Mouse (Mus musculus): ENCODE results near the gene Hvcn1. TPM values are rescaled to one million over a fixed set of nuclear protein-coding genes. Genes with fewer than 3 reads are reported as not detected.
A peak's percentile ranks its signal among the peaks of the same experiment; 100 is the strongest.

Hvcn1 gene
- polyA plus RNA-seq, 2 experiments, result 1.3 to 1.6 TPM

DNA sequence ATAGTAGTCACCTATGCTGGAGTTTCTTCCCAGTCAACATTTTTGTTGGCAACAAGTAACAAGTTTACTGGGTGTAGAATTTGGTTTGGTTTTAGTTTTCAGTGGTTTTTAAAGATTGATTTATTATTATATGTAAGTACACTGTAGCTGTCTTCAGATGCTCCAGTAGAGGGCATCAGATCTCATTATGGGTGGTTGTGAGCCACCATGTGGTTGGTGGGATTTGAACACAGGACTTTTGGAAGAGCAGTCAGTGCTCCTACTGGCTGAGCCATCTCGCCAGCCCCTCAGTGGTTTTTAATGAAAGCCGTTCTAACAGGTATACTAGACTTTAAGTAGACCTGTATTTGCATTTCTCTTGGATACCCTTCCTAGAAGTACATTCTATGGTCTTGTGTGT lies 59.3 kb downstream of the Hvcn1 start:
- H3K4me3 ChIP-seq (ENCODE audit: insufficient read depth in 1 of 2, low read depth in 2 of 2, low read length in 2 of 2), result no peak overlapping the region
- H3K27me3 ChIP-seq (ENCODE audit: control insufficient read depth, insufficient read depth, low read length), result no peaks in the 10 kb centered on the region
- WGBS (ENCODE audit: insufficient replicate concordance), result 73% methylated on average over 2 of the region's 2 CpGs
- no peaks in the 10 kb centered on the region for H3K9me3 ChIP-seq (ENCODE audit: control insufficient read depth, low read length)
- H3K36me3 ChIP-seq (replicated peaks; ENCODE audit: control insufficient read depth, insufficient read depth, low read depth), result no peaks in the 10 kb centered on the region
- peaks cover 7 to 16% of the 10 kb centered on the region in 2 experiments for H3K4me1 ChIP-seq (replicated peaks; ENCODE audit: control insufficient read depth in 2 of 2, insufficient read depth in 2 of 2, low read length in 1 of 2)
- H3K9ac ChIP-seq (replicated peaks), result no peak overlapping the region
- no peak overlapping the region for H3K27ac ChIP-seq
- no peak for DNase-seq (ENCODE audit: low read depth in 3 of 3, low spot score in 3 of 3)
- H3K4me2 ChIP-seq (ENCODE audit: low read depth), result no peak overlapping the region
- TF ChIP-seq CTCF (IDR thresholded peaks at IDR 0.05; ENCODE audit: low read depth) (peak; percentile 33), EP300 (IDR thresholded peaks at IDR 0.05; ENCODE audit: low read depth) (no peak)
- ATAC-seq (ENCODE audit: insufficient read depth), result no peak

DNA sequence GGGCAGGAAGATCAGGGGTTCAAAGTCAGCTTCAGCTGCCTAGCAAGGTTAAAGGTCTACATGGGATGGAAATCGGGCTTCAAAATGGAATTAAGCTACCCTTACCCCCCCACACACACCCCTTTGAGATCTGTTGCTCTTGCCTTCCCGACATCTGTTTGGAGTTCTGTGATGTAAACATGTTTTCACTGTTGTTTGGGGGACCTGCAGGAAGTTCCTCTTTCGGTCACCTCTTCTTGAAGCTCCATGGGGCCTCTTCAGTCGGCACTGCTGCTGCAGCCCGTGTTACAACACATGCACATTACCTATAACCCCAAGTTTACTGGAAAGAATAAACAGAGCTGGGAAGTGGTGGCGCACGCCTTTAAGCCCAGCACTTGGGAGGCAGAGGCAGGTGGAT lies 60.5 kb downstream of the Hvcn1 start:
- Histone ChIP-seq H3K4me1 (replicated peaks; ENCODE audit: control insufficient read depth in 2 of 2, insufficient read depth in 2 of 2, low read length in 1 of 2) (peaks cover 5 to 14% of the 10 kb centered on the region in 2 experiments), H3K4me3 (ENCODE audit: insufficient read depth in 1 of 2, low read depth in 2 of 2, low read length in 2 of 2) (no peak overlapping the region), H3K27me3 (ENCODE audit: control insufficient read depth, insufficient read depth, low read length) (no peaks in the 10 kb centered on the region), H3K4me2 (ENCODE audit: low read depth) (no peak overlapping the region), H3K36me3 (replicated peaks; ENCODE audit: control insufficient read depth, insufficient read depth, low read depth) (no peaks in the 10 kb centered on the region), H3K9me3 (ENCODE audit: control insufficient read depth, low read length) (no peaks in the 10 kb centered on the region), H3K9ac (replicated peaks) (no peak overlapping the region), H3K27ac (no peak overlapping the region)
- no peak for ATAC-seq (ENCODE audit: insufficient read depth)
- WGBS (ENCODE audit: insufficient replicate concordance), result 30% methylated on average over 7 of the region's 7 CpGs
- TF ChIP-seq EP300 (IDR thresholded peaks at IDR 0.05; ENCODE audit: low read depth), result no peak
- no peak for TF ChIP-seq CTCF (IDR thresholded peaks at IDR 0.05; ENCODE audit: low read depth)
- DNase-seq (ENCODE audit: low read depth in 3 of 3, low spot score in 3 of 3), result no peak

DNA sequence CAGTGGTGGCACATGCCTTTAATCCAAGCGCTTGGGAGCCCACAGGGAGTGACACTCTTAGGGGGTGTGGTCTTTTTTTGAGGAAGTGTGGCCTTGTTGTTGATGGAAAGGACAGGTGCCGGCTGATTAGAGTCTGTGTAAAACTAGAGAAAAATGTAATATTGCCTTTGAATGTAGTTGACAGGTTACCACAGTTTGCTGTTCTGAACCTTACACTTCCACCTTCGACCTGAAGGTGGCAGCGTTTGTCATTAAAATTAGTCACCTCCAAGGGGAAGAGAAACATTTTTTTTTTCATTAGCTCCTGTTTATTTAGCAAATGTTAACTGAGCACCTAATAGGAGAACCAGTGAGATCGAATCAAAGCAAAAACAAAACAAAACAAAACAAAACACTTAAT lies 61.3 kb downstream of the Hvcn1 start:
- no peak overlapping the region for H3K4me3 ChIP-seq (ENCODE audit: insufficient read depth in 1 of 2, low read depth in 2 of 2, low read length in 2 of 2)
- no peak overlapping the region for H3K27ac ChIP-seq
- ATAC-seq (ENCODE audit: insufficient read depth), result no peak
- WGBS (ENCODE audit: insufficient replicate concordance), result 16% methylated on average over 5 of the region's 5 CpGs
- TF ChIP-seq EP300 (IDR thresholded peaks at IDR 0.05; ENCODE audit: low read depth) (no peak), CTCF (IDR thresholded peaks at IDR 0.05; ENCODE audit: low read depth) (peak; percentile 77)
- H3K27me3 ChIP-seq (ENCODE audit: control insufficient read depth, insufficient read depth, low read length), result no peaks in the 10 kb centered on the region
- no peak overlapping the region for H3K4me2 ChIP-seq (ENCODE audit: low read depth)
- peak in 2 of 3 experiments; percentile 41 to 56 for DNase-seq (ENCODE audit: low read depth in 3 of 3, low spot score in 3 of 3)
- H3K9me3 ChIP-seq (ENCODE audit: control insufficient read depth, low read length), result no peaks in the 10 kb centered on the region
- no peak overlapping the region for H3K9ac ChIP-seq (replicated peaks)
- peaks cover 4 to 14% of the 10 kb centered on the region in 2 experiments for H3K4me1 ChIP-seq (replicated peaks; ENCODE audit: control insufficient read depth in 2 of 2, insufficient read depth in 2 of 2, low read length in 1 of 2)
- H3K36me3 ChIP-seq (replicated peaks; ENCODE audit: control insufficient read depth, insufficient read depth, low read depth), result no peaks in the 10 kb centered on the region

DNA sequence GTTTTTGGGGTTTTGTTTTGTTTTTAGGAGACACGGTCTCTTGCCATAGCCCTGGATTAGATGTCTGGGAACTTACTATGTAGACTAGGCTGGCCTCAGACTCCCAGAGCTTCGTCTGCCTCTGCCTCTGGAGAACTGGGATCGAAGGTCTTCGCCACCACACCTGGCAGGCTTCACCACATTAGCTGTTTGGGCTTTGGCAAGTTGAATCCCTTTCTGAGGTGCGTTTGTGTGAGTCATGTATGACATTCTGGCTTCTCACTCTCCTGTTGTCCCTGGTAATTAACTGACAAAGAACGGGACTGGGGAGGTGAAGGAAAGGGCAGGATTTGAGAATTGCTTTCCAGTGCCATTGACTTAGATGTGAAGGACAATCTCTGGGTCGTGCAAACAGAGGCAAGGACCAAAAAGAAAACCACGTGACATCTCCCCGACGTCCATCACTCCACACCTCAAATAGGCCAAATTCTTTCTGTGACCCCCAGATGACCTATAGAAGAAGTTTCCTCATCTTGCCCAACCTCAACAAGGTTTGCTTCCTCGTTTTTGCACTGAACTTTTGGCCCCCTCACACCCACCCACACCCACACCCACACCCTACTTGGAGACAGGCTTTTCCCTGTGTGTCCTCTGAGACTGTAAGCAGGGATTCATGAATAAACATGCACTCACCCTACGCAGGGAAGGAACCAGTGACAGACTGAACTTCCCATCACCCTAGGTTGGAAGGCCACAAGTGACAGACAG lies 62.4 kb downstream of the Hvcn1 start:
- ATAC-seq (ENCODE audit: insufficient read depth) (no peak), DNase-seq (ENCODE audit: low read depth in 3 of 3, low spot score in 3 of 3) (no peak)
- Histone ChIP-seq H3K4me1 (replicated peaks; ENCODE audit: control insufficient read depth in 2 of 2, insufficient read depth in 2 of 2, low read length in 1 of 2) (peaks cover 0 to 9% of the 10 kb centered on the region in 2 experiments; a peak in 3 of 4 replicates), H3K27me3 (ENCODE audit: control insufficient read depth, insufficient read depth, low read length) (no peaks in the 10 kb centered on the region), H3K4me3 (ENCODE audit: insufficient read depth in 1 of 2, low read depth in 2 of 2, low read length in 2 of 2) (no peak overlapping the region), H3K9ac (replicated peaks) (no peak overlapping the region), H3K27ac (no peak overlapping the region), H3K9me3 (ENCODE audit: control insufficient read depth, low read length) (no peaks in the 10 kb centered on the region), H3K4me2 (ENCODE audit: low read depth) (no peak overlapping the region), H3K36me3 (replicated peaks; ENCODE audit: control insufficient read depth, insufficient read depth, low read depth) (no peaks in the 10 kb centered on the region)
- TF ChIP-seq CTCF (IDR thresholded peaks at IDR 0.05; ENCODE audit: low read depth) (no peak), EP300 (IDR thresholded peaks at IDR 0.05; ENCODE audit: low read depth) (no peak)
- WGBS (ENCODE audit: insufficient replicate concordance), result 56% methylated on average over 12 of the region's 12 CpGs

DNA sequence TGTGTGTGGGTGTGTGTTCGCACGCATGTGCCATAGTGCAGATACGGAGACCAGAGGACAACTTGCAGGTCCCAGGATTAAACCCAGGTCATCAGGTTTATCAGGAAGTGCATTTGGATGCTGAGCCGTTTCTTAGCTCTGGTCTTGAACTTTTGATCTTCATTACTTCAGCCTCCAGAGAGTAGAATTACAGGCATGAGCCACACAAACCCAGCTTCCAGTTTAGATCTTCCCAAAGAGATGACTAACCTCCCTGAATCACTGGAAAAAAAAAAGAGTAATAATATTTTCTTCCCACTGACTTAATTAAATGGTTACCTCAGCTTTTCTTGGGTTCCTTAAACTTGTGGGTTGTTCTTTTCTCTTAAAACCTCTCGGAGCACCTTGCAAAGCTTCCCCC lies 66.2 kb downstream of the Hvcn1 start:
- TF ChIP-seq EP300 (IDR thresholded peaks at IDR 0.05; ENCODE audit: low read depth) (no peak), CTCF (IDR thresholded peaks at IDR 0.05; ENCODE audit: low read depth) (no peak)
- no peak overlapping the region for H3K4me3 ChIP-seq (ENCODE audit: insufficient read depth in 1 of 2, low read depth in 2 of 2, low read length in 2 of 2)
- ATAC-seq (ENCODE audit: insufficient read depth), result no peak
- no peak for DNase-seq (ENCODE audit: low read depth in 3 of 3, low spot score in 3 of 3)
- no peak overlapping the region for H3K9ac ChIP-seq (replicated peaks)
- WGBS (ENCODE audit: insufficient replicate concordance), result 68% methylated on average over 5 of the region's 5 CpGs
- no peaks in the 10 kb centered on the region for H3K9me3 ChIP-seq (ENCODE audit: control insufficient read depth, low read length)
- no peak overlapping the region for H3K27ac ChIP-seq
- H3K4me1 ChIP-seq (replicated peaks; ENCODE audit: control insufficient read depth in 2 of 2, insufficient read depth in 2 of 2, low read length in 1 of 2), result peaks cover 0 to 13% of the 10 kb centered on the region in 2 experiments; a peak in 2 of 4 replicates
- no peak overlapping the region for H3K4me2 ChIP-seq (ENCODE audit: low read depth)
- H3K36me3 ChIP-seq (replicated peaks; ENCODE audit: control insufficient read depth, insufficient read depth, low read depth), result no peaks in the 10 kb centered on the region
- H3K27me3 ChIP-seq (ENCODE audit: control insufficient read depth, insufficient read depth, low read length), result no peaks in the 10 kb centered on the region
